Mouse (Mus musculus) cortical plate, adult 2 months (tissue): ENCODE data around the gene Qser1. TPM values are rescaled to one million over a fixed set of nuclear protein-coding genes. Genes with fewer than 3 reads are reported as not detected.
"Not testable (repeated sequence)": the region's sequence is repeated elsewhere in the genome, so short reads cannot be mapped to it uniquely, and the experiment has no call there.

Experiments used
- H3K27ac ChIP-seq: fragments of 200-500 bp; 2 replicates; pipeline ENCODE4 v1.5.1; 2012; ENCODE audit warnings: low read length, control low read depth, inconsistent platforms; ENCODE audit not compliant: insufficient read depth
- H3K4me1 ChIP-seq: fragments of 200-500 bp; 2 replicates; pipeline ENCODE4 v1.6.1; 2011; ENCODE audit warnings: low read length; ENCODE audit not compliant: control insufficient read depth, insufficient read depth
- H3K4me3 ChIP-seq: fragments of 200-500 bp; 2 replicates; pipeline ENCODE4 v1.5.1; 2011; ENCODE audit warnings: mild to moderate bottlenecking, low read length, control low read depth; ENCODE audit not compliant: insufficient read depth
- CTCF ChIP-seq: fragments of 200-500 bp; IDR thresholded peaks from 2 replicates; pipeline ENCODE4 v1.5.1; 2011; ENCODE audit warnings: mild to moderate bottlenecking, control low read depth, low read length; ENCODE audit not compliant: insufficient read depth; ENCODE audit errors: extremely low read depth
- POLR2A ChIP-seq: fragments of 200-500 bp; IDR thresholded peaks from 2 replicates; pipeline ENCODE4 v1.6.1; 2011; ENCODE audit warnings: mild to moderate bottlenecking, low read length, control low read depth; ENCODE audit not compliant: insufficient read depth; ENCODE audit errors: extremely low read depth
- polyA plus RNA-seq: library from polyadenylated mRNA; depleted of rRNA; stranded (reverse); fragments of >200 nt; gene quantifications from 2 replicates; pipeline ENCODE4 v1.2.3, GENCODE M21; 2012; rRNA removed

Qser1 gene
- polyA plus RNA-seq = 5.6 and 6.3 TPM in 2 replicates

GRCm38 (mm10) chr2:104816371-104816827, at the start of gene Qser1:
Gene Qser1, minus strand, starts transcription at chr2:104816760.
- peaks cover 2% of the 10 kb centered on the region; the same call in 1 of the 2 replicates for H3K4me1 ChIP-seq
- H3K4me3 ChIP-seq = peak within 1 kb of the TSS; percentile 73
- no peak for TF ChIP-seq CTCF
- no peak for TF ChIP-seq POLR2A
- peak within 1 kb of the TSS; percentile 70; the same call in 1 of the 2 replicates for H3K27ac ChIP-seq

- no peak overlapping the region for H3K4me3 ChIP-seq
- H3K4me1 ChIP-seq = no peaks in the 10 kb centered on the region
- no peak for TF ChIP-seq POLR2A
- TF ChIP-seq CTCF = no peak
- H3K27ac ChIP-seq = no peak overlapping the region
Measured at GRCm38 (mm10) chr2:104864176-104864860, 47.8 kb upstream of the Qser1 start.

- TF ChIP-seq POLR2A (no peak), CTCF (no peak)
- Histone ChIP-seq H3K4me1 (no peaks in the 10 kb centered on the region), H3K27ac (no peak overlapping the region), H3K4me3 (no peak overlapping the region)
Measured at GRCm38 (mm10) chr2:104860426-104860825, 43.9 kb upstream of the Qser1 start.

- Histone ChIP-seq H3K4me1 (no peaks in the 10 kb centered on the region), H3K27ac (no peak overlapping the region), H3K4me3 (no peak overlapping the region)
- TF ChIP-seq CTCF (no peak), POLR2A (no peak)
Measured at GRCm38 (mm10) chr2:104859060-104859459, 42.5 kb upstream of the Qser1 start.

- not testable (repeated sequence) for H3K4me3 ChIP-seq, H3K27ac ChIP-seq, H3K4me1 ChIP-seq
Measured at GRCm38 (mm10) chr2:104858083-104858482, 41.5 kb upstream of the Qser1 start.

GRCm38 (mm10) chr2:104856218-104856617, 39.7 kb upstream of the Qser1 start:
- Histone ChIP-seq H3K4me1 (no peaks in the 10 kb centered on the region), H3K27ac (no peak overlapping the region), H3K4me3 (no peak overlapping the region)
- no peak for TF ChIP-seq CTCF
- TF ChIP-seq POLR2A = no peak

GRCm38 (mm10) chr2:104855732-104856131, 39.2 kb upstream of the Qser1 start:
- Histone ChIP-seq H3K4me1 (no peaks in the 10 kb centered on the region), H3K4me3 (no peak overlapping the region), H3K27ac (no peak overlapping the region)
- TF ChIP-seq POLR2A = no peak
- TF ChIP-seq CTCF = no peak

- Histone ChIP-seq H3K27ac (no peak overlapping the region), H3K4me3 (no peak overlapping the region), H3K4me1 (no peaks in the 10 kb centered on the region)
- no peak for TF ChIP-seq POLR2A
- no peak for TF ChIP-seq CTCF
Measured at GRCm38 (mm10) chr2:104854836-104855235, 38.3 kb upstream of the Qser1 start.

GRCm38 (mm10) chr2:104852546-104852945, 36.0 kb upstream of the Qser1 start:
- Histone ChIP-seq H3K4me3 (no peak overlapping the region), H3K4me1 (no peaks in the 10 kb centered on the region), H3K27ac (no peak overlapping the region)
- TF ChIP-seq CTCF (no peak), POLR2A (no peak)

GRCm38 (mm10) chr2:104851686-104852085, 35.1 kb upstream of the Qser1 start:
- no peak for TF ChIP-seq CTCF
- no peak for TF ChIP-seq POLR2A
- Histone ChIP-seq H3K4me3 (no peak overlapping the region), H3K27ac (no peak overlapping the region), H3K4me1 (no peaks in the 10 kb centered on the region)

- no peak overlapping the region for H3K27ac ChIP-seq
- no peak for TF ChIP-seq CTCF
- TF ChIP-seq POLR2A = no peak
- no peaks in the 10 kb centered on the region for H3K4me1 ChIP-seq
- peak overlapping the region; percentile 48; the same call in 1 of the 2 replicates for H3K4me3 ChIP-seq
Measured at GRCm38 (mm10) chr2:104849991-104850359, 33.4 kb upstream of the Qser1 start.
